Mouse (Mus musculus): Measurements from ENCODE around the gene Gm26566.

Gm26566 gene

DNA sequence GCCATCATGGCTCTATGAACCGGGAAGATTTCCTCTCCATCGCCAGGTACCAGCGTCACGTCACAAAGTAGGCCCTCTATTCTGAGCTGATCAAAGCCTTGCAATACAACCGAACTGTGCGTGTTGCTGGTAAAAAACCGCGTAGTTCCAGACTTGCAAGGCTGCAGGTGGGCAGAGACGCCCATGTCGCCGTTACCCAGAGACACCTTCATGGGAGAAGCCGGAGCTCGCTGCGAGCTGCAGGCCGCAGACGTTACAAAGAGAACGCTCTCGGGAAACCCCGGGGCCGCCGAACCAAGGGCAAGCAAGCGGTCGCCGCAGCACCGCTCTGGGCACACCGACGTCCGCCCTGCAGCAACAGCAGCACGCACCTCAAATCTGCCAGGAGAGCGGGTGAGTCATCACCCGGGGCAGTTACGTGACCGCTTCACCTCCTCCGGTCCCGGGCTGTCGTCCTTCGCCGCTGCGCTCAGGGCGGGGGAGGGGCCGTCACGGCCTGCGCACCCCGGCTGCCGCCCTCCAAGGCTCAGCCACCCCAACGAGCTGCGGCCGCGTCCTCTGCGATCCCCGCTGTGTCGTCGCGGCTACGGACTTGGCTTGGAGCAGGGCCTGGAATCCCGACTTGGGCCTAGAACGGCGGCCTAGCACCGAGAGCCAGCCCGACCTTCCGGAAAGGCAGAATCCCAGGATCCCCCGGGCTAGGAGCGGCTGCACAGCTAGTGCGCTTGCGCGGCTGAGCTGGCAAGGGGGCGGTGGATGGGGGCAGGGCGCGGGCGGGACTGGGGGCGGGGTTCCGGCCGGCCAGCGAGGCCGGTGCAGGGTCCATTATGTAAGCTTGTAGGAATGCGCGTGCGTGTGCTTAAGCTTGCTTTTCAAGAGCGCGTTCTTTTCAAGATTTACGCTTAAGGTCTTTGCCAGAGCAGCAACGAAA lies at the start of gene Gm26566, which contains the start of gene Klhl9:
Gene Gm26566, plus strand, starts transcription at position 15 of the 931 bp plus-strand sequence.
Gene Klhl9, minus strand, starts transcription at position 675 of the 931 bp plus-strand sequence.
- peak; percentile 92 for DNase-seq

GRCm38 (mm10) chr4:88676824-88677223 lies 44.8 kb upstream of the Gm26566 start, which contains the start of gene Ifna16:
TSS of gene Ifna16 (minus strand) at chr4:88676924.
- DNase-seq, result no peak

GRCm38 (mm10) chr4:88680362-88680761 lies 41.2 kb upstream of the Gm26566 start:
- DNase-seq, result peak; percentile 53

GRCm38 (mm10) chr4:88681353-88681752 lies 40.3 kb upstream of the Gm26566 start:
- no peak for DNase-seq

DNA sequence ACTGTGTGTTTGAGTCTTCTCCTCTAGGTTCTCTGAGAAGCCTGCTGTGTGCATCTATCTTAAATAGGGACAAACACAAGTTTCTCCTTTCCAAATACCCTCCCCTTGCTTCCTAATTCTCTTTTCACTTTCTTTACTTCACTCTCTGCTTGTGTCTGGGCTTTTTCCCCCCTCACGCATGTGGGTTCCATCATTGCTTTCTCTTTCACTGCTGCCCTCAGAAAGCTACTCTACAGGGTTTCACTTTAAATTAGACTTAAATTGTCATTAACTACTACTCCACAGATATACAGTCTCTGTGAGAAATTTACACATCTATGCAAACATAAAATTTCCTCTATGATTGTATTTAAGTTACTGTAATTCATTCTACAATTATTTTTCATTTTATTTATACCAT lies 37.8 kb upstream of the Gm26566 start, which contains the start of gene Ifna2:
Gene Ifna2, minus strand, starts transcription at position 101 of the 400 bp plus-strand sequence.
- DNase-seq, result no peak

- DNase-seq, result no peak
Observed at GRCm38 (mm10) chr4:88691259-88691658, 30.3 kb upstream of the Gm26566 start, which contains the start of gene Ifnab. TSS of gene Ifnab (minus strand) at chr4:88691359.

DNA sequence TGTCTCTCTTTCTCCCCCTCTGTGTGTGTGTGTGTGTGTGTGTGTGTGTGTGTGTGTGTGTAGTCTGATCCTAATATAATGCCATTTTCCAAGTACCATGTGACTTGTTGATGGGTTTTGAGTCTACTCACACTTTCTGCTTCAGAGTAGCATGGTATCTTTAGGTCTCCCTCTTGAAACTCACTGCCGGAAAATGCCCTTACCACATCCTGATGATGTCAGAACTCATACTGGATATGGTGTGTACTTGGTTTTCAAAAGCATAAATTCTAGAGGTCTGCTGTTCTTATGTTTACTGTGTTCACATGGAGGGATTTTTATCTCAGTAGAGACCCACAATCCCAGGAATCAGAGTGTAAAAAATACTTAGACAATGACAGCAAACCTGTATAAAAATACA lies 29.1 kb upstream of the Gm26566 start:
- DNase-seq, result no peak

- DNase-seq, result no peak
Observed at GRCm38 (mm10) chr4:88693392-88693791, 28.2 kb upstream of the Gm26566 start.

DNA sequence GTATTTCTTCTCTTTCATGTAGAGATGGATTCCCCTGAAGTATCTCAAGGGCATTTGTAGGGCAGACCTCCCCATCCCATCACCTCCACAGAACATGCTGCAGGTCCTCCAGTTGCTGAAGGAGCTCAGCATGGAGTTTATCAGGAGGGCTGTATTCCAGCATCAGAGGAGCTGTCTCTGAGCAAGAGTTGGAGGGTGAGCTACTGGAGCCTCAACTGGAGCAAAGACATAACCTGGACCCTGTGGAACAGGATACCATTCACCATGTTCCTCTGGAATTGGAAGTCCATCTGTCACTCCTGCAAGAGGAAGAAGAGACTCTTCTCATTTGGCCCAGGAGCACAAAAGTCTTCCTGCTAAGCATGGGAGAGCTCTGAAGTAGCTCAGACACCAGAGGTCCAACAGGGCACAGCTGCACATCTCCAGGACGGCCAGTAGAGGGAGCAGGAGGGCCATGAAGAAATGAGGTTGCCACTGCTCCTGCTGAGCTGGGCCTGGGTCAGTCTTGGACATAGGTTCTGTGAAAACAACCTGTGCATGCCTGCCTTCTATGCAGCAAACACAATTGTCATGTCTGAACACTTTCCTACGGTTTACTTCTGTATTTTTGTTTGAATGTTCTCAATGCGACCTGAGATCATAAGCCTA lies 25.2 kb upstream of the Gm26566 start:
- DNase-seq, result peak; percentile 83

GRCm38 (mm10) chr4:88697108-88697507 lies 24.5 kb upstream of the Gm26566 start:
- DNase-seq, result no peak

DNA sequence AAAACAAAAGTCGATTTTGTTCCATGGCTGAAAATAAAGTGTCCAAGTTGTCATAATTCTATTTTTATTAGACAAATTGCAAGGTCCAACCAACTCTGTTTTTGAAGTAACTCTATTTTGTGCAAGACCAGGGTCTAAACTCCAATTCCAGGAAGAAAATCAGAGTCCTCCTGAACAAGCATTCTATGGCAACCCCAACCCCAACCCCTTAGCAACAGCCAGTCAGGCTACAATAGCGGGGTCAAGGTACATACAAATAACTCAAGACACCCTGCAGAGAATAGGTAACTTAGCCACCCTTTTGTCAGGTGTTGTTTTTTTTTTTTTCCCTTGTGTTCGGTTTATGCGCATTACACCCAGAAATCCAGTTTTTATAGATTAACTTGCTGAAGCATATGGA lies 23.9 kb upstream of the Gm26566 start:
- DNase-seq, result no peak

GRCm38 (mm10) chr4:88698781-88699180 lies 22.8 kb upstream of the Gm26566 start:
- no peak for DNase-seq

DNA sequence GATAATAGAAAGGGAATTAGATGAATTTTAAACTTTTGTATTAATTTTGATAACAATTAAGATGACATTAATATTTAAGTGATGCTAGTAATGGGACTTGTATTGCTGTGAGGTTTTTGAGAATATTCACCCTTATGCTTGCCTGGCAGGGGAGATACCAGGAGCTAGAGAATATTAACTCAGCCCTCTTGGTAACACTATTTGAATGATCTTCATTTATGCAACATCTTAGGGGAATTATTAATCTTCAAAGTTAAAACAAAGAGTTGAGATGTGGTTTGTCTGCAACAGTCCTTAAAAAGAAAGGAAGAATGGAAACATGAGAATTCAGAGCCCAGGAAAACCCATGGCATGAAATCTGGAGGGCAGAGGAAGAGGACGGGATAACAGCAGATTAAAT lies 22.3 kb upstream of the Gm26566 start:
- no peak for DNase-seq

GRCm38 (mm10) chr4:88705924-88706323 lies 15.7 kb upstream of the Gm26566 start:
- DNase-seq, result no peak

DNA sequence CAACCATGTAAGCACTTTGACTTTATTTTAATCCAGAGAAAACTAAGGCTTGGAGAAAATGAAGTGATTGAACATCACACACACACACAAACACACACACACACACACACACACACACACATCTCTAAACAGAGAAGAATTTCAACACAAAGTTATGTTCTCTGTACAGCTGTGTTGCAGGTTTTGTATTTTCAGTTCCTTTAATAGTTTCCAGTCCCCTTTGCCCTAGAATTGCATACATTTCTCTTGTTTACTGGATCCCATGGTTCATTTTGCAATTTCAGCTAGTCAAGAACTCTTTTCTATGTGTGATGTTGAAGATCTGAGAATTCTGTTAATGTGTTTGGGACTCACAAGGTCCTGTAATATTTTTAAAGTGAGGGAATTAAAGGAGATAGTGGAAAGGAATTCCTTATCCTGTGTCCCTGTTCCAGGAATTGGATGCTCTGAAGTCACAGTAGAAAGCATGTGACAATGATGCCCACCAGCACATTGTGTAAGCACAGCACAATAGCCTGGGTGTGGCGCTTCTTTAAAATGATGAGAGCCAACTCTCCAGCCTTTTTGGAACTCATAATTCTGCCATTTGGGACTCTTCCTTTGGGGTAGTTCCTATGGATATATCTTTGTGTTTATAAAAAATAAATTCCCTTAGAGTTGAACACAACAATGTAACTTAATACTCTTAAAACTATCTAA lies 14.3 kb upstream of the Gm26566 start:
- DNase-seq, result no peak

- DNase-seq, result no peak
Observed at GRCm38 (mm10) chr4:88714281-88714680, 7.3 kb upstream of the Gm26566 start.

GRCm38 (mm10) chr4:88715059-88715458 lies 6.5 kb upstream of the Gm26566 start:
- no peak for DNase-seq

DNA sequence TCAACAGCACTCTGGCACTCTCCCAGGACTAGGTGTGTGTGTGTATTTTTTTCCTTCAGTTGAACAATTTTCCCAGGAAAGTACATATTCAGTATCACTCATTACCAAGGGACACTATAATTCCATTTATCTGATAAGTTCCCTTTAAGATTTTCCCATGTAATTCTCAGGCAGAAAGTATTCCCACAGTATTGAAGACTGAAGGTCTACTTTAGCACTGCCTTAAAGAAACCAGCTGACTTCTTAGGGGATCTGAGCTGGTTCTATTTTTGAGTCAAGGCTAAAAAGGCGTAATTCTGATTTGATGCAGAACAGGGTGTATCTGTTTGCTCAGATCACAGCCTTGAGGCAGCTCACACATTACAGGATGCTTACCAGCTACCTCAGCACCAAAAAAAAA lies 2.9 kb upstream of the Gm26566 start:
- no peak for DNase-seq

GRCm38 (mm10) chr4:88723497-88724090 lies 2.0 kb downstream of the Gm26566 start:
- no peak for DNase-seq

- DNase-seq, result no peak
Observed at GRCm38 (mm10) chr4:88726727-88727126, 5.1 kb downstream of the Gm26566 start.

DNA sequence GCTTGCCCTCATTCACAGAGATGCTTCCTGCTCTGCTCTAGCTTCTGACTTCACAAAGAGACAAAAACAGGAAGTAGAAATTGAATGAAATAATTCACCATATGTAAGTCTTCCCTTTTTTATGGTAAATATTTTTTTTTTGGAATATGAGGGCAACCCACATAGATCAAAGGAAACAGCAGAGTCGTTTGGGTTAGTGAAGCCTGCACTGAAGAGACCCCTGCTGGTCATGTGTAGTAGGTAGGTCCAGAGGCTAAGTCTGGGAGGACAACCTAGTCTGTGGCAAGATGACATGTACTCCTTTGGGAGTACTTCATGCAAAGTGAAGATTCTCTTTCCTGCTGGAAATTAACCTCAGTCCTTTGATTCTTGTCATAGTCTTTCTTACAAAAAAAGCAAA lies 5.7 kb downstream of the Gm26566 start:
- DNase-seq, result peak; percentile 64

DNA sequence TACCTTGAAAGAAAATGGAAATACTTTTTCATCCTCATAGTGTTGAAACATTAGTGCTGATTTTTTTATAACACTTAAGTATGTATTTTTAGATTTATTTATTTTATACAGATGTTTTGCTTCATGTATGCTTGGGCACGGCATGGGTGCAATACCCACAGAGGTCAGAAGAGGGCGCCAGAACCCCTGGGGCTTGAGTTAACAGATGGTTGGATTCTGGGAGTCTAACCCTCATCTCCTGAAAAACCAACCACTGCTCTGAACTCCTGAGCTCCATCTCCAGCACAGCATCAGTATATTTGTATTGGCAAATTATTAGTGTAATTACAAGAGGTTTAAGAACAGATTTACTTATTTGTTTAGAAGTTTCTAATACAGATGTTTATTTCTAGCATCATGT lies 16.9 kb downstream of the Gm26566 start:
- peak; percentile 87 for DNase-seq

DNA sequence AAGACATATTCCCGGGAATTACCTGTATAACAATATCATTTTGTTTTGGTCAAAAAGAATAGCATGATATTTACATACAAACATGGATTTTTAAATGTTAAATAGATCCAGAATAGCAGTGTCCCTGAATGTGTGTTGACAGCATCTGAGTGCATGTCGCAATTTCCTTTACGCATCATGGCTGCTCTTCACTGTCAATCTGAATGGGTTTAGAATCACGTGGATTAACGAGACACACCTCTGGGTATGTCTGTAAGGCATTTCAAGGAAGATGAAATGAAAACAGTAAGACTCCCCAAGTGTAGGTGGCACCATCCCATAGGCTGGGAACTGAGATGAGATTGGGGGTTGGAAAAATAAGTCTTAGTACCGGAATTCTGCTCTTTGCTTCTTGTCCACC lies 17.4 kb downstream of the Gm26566 start:
- no peak for DNase-seq
